Mouse (Mus musculus): ENCODE measurements around the gene Iqcg.

Gene Iqcg

DNA sequence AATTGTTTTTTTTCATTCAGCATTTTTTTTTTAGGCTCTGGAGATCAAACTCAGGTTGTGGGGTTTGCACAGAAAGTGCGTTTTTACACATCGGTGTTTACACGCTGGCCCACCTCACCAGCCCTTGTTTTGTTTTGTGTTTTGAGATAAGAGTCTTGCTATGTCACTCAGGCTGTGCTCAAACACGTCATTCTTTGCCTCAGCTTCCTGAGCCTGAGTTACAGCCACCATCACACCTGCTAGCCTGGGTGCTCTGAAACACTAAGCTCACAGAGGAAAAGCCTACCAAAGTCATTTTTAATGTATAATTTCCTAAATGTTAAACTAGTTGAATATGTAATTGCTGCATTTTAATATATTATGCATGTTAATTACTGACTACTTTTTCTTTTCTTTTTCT, 74.6 kb downstream of the Iqcg start:
- DNase-seq (ENCODE audit: inconsistent ontology term) = no peak

DNA sequence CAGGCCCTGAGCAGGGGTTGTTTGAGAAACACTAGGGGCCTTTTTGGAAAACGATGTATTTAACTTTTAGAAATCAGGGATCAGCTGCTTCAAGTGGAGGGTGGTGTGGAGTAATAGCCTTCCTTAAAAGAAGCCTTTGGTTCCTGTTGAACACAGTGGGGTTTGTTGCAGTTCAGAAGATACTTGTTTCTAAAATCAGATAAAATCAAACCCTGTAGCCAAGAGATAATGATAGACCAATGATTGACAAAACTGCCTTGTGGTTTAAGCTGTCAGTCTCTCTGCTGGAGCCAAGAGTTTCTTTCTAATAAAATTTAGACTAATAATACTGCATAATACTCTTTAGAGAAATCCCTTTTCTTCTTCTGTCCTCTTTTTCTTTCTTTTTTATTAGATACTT, 75.8 kb downstream of the Iqcg start:
- DNase-seq (ENCODE audit: inconsistent ontology term) = no peak

DNA sequence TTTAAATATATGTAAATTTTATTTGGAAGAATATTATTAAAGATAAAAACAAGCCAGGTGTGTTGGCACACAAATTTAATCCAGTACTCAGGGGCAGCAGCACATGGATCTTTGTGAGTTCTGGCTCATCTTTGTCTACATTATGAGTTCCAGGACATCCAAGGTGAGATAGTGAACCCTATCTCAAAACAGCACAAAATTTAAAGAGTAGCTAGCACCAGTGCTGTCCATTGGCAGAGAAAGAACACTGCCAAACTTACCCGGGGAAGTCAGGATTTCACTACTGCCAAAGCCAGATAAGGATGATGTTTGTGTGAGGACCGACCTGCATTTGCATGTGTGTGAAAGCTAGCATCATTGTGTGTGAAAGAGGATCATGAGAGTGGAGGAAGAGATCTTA, 83.0 kb downstream of the Iqcg start:
- no peak for DNase-seq (ENCODE audit: inconsistent ontology term)

DNA sequence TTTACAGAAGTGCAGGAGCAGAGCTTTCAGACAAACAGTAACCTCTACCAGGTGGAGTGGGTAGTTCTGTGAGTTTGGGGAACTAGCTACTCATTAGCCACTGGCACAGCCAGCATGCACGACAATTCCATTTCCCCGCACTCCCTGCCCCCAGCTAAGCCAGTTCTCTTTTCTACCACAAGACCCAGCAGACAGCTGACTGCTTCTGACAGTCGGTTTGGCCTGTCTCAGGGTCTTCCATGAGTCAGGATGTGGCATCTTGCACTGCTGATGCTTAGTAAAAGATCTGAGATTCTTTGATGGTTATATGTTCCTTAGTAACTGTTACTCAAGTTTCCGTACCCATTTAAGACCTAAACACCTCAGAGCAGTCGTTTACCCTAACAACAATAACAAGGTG, 83.5 kb downstream of the Iqcg start:
- DNase-seq (ENCODE audit: inconsistent ontology term) = no peak
